Comparison of ENCODE assay signal across 25 mouse cellular contexts in the genomic region with DNA sequence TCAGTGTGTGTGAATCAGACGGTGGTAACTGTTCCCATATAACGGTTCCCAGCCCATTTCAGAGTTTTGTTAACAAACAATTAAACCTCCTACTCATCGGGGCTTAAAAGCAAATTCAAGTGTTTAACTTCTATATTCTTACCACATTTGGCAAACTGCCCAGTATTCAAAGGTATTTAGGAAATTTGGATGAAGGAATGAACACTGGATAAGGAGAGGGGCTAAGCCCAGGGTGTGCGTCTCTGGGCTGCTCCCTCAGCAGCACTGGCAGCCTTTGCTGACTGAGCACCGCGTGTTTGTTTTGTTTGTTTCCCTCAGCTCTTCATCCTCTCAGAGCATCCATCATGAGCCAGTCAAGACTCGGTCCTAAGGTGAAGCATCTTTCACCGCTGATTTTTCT.
DNase-seq lines count a peak whose midpoint lies in the region; ATAC-seq and TF ChIP-seq lines count a peak whose summit lies in the region.
"Had no signal": no experiment of that assay in that cellular context is flagged by ENCODE, and none has a peak within 500 bp of the region (broad histone marks: within the 10 kb centered on the region; RNA-seq: fewer than 3 reads in every experiment).

No protein-coding gene starts in this region.

- H3K36me3 ChIP-seq in embryonic facial prominence, embryonic 14.5 days (ENCODE audit: control insufficient read depth, insufficient read depth, low read length), result no peaks in the 10 kb centered on the region
- no peaks in the 10 kb centered on the region for H3K36me3 ChIP-seq in embryonic facial prominence, embryonic 10.5 days (replicated peaks)
- H3K36me3 ChIP-seq in kidney, postnatal 0 days (ENCODE audit: insufficient read depth, low read length), result no peaks in the 10 kb centered on the region
- no peaks in the 10 kb centered on the region for H3K36me3 ChIP-seq in midbrain, embryonic 14.5 days (ENCODE audit: control insufficient read depth, insufficient read depth, low read length)
- no peaks in the 10 kb centered on the region for H3K36me3 ChIP-seq in midbrain, postnatal 0 days (ENCODE audit: insufficient read depth, low read length)
- H3K36me3 ChIP-seq: embryonic facial prominence, embryonic 13.5 days; G1E; heart, embryonic 10.5 days; hindbrain, embryonic 12.5 days had no signal

- DNase-seq in embryonic facial prominence, embryonic 14.5 days (ENCODE audit: low spot score), result peak; percentile 77
- DNase-seq in embryonic facial prominence, embryonic 10.5 days (ENCODE audit: low spot score), result no peak
- peak; percentile 20 for DNase-seq in kidney, postnatal 0 days (ENCODE audit: low spot score)
- DNase-seq in kidney, postnatal 25 days, result no peak
- DNase-seq in midbrain, embryonic 14.5 days, result peak; percentile 23
- no peak for DNase-seq in midbrain, postnatal 0 days (ENCODE audit: low spot score)
- no peak for DNase-seq in cerebellum, postnatal 4 days (ENCODE audit: low spot score in 2 of 2)
- DNase-seq: adrenal gland, adult 8-10 months; adrenal gland, postnatal 36 days; B cell, adult 2 months; cerebellum, adult 11 months; cerebellum, adult 8-10 months; cerebellum, postnatal 14 days; gastrocnemius, postnatal 25 days; heart, postnatal 10 days; heart, postnatal 4 days had no signal

- ATAC-seq in embryonic facial prominence, embryonic 14.5 days (ENCODE audit: low read depth), result no peak
- ATAC-seq in kidney, postnatal 0 days (replicated peaks; ENCODE audit: low FRiP score, low read depth), result no peak
- ATAC-seq in midbrain, embryonic 14.5 days (ENCODE audit: low FRiP score, low TSS enrichment), result no peak
- no peak for ATAC-seq in midbrain, postnatal 0 days (ENCODE audit: low FRiP score)
- ATAC-seq: CD4-positive, CD25-positive, alpha-beta regulatory T cell, adult 4 months; forebrain, embryonic 16.5 days; hindbrain, embryonic 16.5 days; inflammation-experienced regulatory T-cells, adult 6 months; intestine, postnatal 0 days had no signal

- H3K4me3 ChIP-seq in embryonic facial prominence, embryonic 14.5 days (ENCODE audit: low read depth, low read length), result no peak overlapping the region
- no peak overlapping the region for H3K4me3 ChIP-seq in embryonic facial prominence, embryonic 10.5 days
- H3K4me3 ChIP-seq in kidney, postnatal 0 days (replicated peaks; ENCODE audit: low read depth, low read length), result no peak overlapping the region
- H3K4me3 ChIP-seq in midbrain, embryonic 14.5 days (replicated peaks; ENCODE audit: low read depth, low read length), result no peak overlapping the region
- no peak overlapping the region for H3K4me3 ChIP-seq in midbrain, postnatal 0 days (ENCODE audit: low read depth, low read length)
- H3K4me3 ChIP-seq: embryonic facial prominence, embryonic 13.5 days; heart, embryonic 10.5 days; hindbrain, embryonic 12.5 days had no signal

- 37% methylated on average over 8 of the region's 8 CpGs for WGBS in embryonic facial prominence, embryonic 14.5 days
- 78% methylated on average over 8 of the region's 8 CpGs for WGBS in embryonic facial prominence, embryonic 10.5 days
- 44% methylated on average over 8 of the region's 8 CpGs for WGBS in kidney, postnatal 0 days
- WGBS in midbrain, embryonic 14.5 days, result 71% methylated on average over 8 of the region's 8 CpGs
- WGBS in midbrain, postnatal 0 days, result 60% methylated on average over 8 of the region's 8 CpGs

- H3K27me3 ChIP-seq in embryonic facial prominence, embryonic 14.5 days (replicated peaks; ENCODE audit: control insufficient read depth, insufficient read depth, low read length), result no peaks in the 10 kb centered on the region
- H3K27me3 ChIP-seq in embryonic facial prominence, embryonic 10.5 days (replicated peaks; ENCODE audit: low read depth, poor library complexity, severe bottlenecking), result no peaks in the 10 kb centered on the region
- H3K27me3 ChIP-seq in kidney, postnatal 0 days (ENCODE audit: insufficient read depth, low read length), result no peaks in the 10 kb centered on the region
- H3K27me3 ChIP-seq in midbrain, embryonic 14.5 days (ENCODE audit: control insufficient read depth, insufficient read depth, low read length), result no peaks in the 10 kb centered on the region
- H3K27me3 ChIP-seq in midbrain, postnatal 0 days (ENCODE audit: insufficient read depth, low read length), result no peaks in the 10 kb centered on the region
- H3K27me3 ChIP-seq: embryonic facial prominence, embryonic 13.5 days; hindbrain, embryonic 12.5 days had no signal

- H3K4me1 ChIP-seq in embryonic facial prominence, embryonic 14.5 days (ENCODE audit: control insufficient read depth, insufficient read depth, low read length), result no peaks in the 10 kb centered on the region; the same call in 1 of the 2 replicates
- H3K4me1 ChIP-seq in embryonic facial prominence, embryonic 10.5 days, result peaks cover 6% of the 10 kb centered on the region
- no peaks in the 10 kb centered on the region for H3K4me1 ChIP-seq in kidney, postnatal 0 days (replicated peaks; ENCODE audit: insufficient read depth, low read length)
- no peaks in the 10 kb centered on the region for H3K4me1 ChIP-seq in midbrain, embryonic 14.5 days (ENCODE audit: control insufficient read depth, insufficient read depth, low read length)
- H3K4me1 ChIP-seq in midbrain, postnatal 0 days (ENCODE audit: insufficient read depth, low read length), result no peaks in the 10 kb centered on the region
- H3K4me1 ChIP-seq: heart, embryonic 10.5 days; hindbrain, embryonic 12.5 days had no signal

- no peak overlapping the region for H3K9ac ChIP-seq in embryonic facial prominence, embryonic 14.5 days (ENCODE audit: low read depth, low read length)
- H3K9ac ChIP-seq in kidney, postnatal 0 days (ENCODE audit: low read depth, low read length), result no peak overlapping the region
- no peak overlapping the region for H3K9ac ChIP-seq in midbrain, embryonic 14.5 days (replicated peaks; ENCODE audit: low read length)
- H3K9ac ChIP-seq in midbrain, postnatal 0 days (replicated peaks; ENCODE audit: low read length, poor library complexity, severe bottlenecking), result no peak overlapping the region
- H3K9ac ChIP-seq: embryonic facial prominence, embryonic 13.5 days; hindbrain, embryonic 12.5 days had no signal

- H3K9me3 ChIP-seq in embryonic facial prominence, embryonic 14.5 days (ENCODE audit: control insufficient read depth, low read length), result no peaks in the 10 kb centered on the region
- no peaks in the 10 kb centered on the region for H3K9me3 ChIP-seq in embryonic facial prominence, embryonic 10.5 days
- no peaks in the 10 kb centered on the region for H3K9me3 ChIP-seq in kidney, postnatal 0 days (replicated peaks; ENCODE audit: low read length)
- no peaks in the 10 kb centered on the region for H3K9me3 ChIP-seq in midbrain, embryonic 14.5 days (ENCODE audit: control insufficient read depth, low read length)
- H3K9me3 ChIP-seq in midbrain, postnatal 0 days (ENCODE audit: low read length), result no peaks in the 10 kb centered on the region
- H3K9me3 ChIP-seq: embryonic facial prominence, embryonic 13.5 days; heart, embryonic 10.5 days; hindbrain, embryonic 12.5 days had no signal

- H3K27ac ChIP-seq in embryonic facial prominence, embryonic 14.5 days (replicated peaks; ENCODE audit: low read depth, low read length), result no peak overlapping the region
- H3K27ac ChIP-seq in embryonic facial prominence, embryonic 10.5 days (replicated peaks), result no peak overlapping the region
- no peak overlapping the region for H3K27ac ChIP-seq in kidney, postnatal 0 days
- H3K27ac ChIP-seq in midbrain, embryonic 14.5 days (replicated peaks; ENCODE audit: low read depth, low read length), result no peak overlapping the region
- no peak overlapping the region for H3K27ac ChIP-seq in midbrain, postnatal 0 days (ENCODE audit: low read depth, low read length)
- H3K27ac ChIP-seq: embryonic facial prominence, embryonic 13.5 days; heart, embryonic 10.5 days; hindbrain, embryonic 12.5 days had no signal

- no peak overlapping the region for H3K4me2 ChIP-seq in embryonic facial prominence, embryonic 14.5 days (ENCODE audit: low read depth, low read length)
- H3K4me2 ChIP-seq in kidney, postnatal 0 days (ENCODE audit: low read length), result no peak overlapping the region
- no peak overlapping the region for H3K4me2 ChIP-seq in midbrain, embryonic 14.5 days (ENCODE audit: low read length)
- no peak overlapping the region for H3K4me2 ChIP-seq in midbrain, postnatal 0 days (ENCODE audit: low read depth, low read length, poor library complexity, severe bottlenecking)
- H3K4me2 ChIP-seq: embryonic facial prominence, embryonic 13.5 days; hindbrain, embryonic 12.5 days had no signal

- no peak for TF ChIP-seq CTCF in kidney, postnatal 0 days (IDR thresholded peaks at IDR 0.05; ENCODE audit: low read depth)
- no peak for TF ChIP-seq CTCF in midbrain, postnatal 0 days (IDR thresholded peaks at IDR 0.05)

Comparison
In these comparisons a context has a peak if more than half of its experiments do, and no peak if none do; other contexts are left out.
1. DNase-seq: peak in embryonic facial prominence, embryonic 14.5 days (single experiment), kidney, postnatal 0 days (single experiment) and midbrain, embryonic 14.5 days (single experiment); none in embryonic facial prominence, embryonic 10.5 days (single experiment), kidney, postnatal 25 days (0 of 2), midbrain, postnatal 0 days (single experiment) and cerebellum, postnatal 4 days (0 of 2).